Mouse (Mus musculus): ENCODE measurements around the gene Asic2. TPM values are rescaled to one million over a fixed set of nuclear protein-coding genes. Genes with fewer than 3 reads are reported as not detected.

The Asic2 gene
- total RNA-seq, 1 experiment from 2014 or later, result not detected

DNA sequence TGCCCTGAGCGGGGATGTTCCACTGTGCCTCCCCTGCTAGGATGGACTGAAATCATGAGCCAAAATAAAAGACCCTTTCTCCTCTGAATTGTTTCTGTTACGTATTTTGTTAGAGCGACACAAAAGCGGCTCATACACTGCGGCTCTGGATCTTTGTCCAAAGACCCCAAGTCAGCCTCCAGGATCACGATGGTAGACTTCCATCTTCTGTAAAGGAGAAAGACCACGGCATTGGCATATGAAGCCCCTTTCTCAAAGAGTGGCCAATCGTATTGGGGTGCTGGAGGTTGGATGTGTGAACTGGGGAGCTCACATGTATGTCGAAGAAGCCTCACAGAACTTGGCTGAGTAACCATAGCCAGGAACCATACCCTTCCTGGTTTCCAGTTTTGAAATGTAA, 911.5 kb downstream of the Asic2 start:
- ATAC-seq (replicated peaks in 1 of 2; ENCODE audit: insufficient read depth in 1 of 2, low FRiP score in 2 of 2, low TSS enrichment in 1 of 2, low read depth in 1 of 2, poor library complexity in 2 of 2, severe bottlenecking in 2 of 2), result no peak

- no peak for ATAC-seq (replicated peaks in 1 of 2; ENCODE audit: insufficient read depth in 1 of 2, low FRiP score in 2 of 2, low TSS enrichment in 1 of 2, low read depth in 1 of 2, poor library complexity in 2 of 2, severe bottlenecking in 2 of 2)
Observed at GRCm38 (mm10) chr11:81055446-81056145, 912.7 kb downstream of the Asic2 start.

GRCm38 (mm10) chr11:81053826-81054225, 914.4 kb downstream of the Asic2 start:
- ATAC-seq (replicated peaks in 1 of 2; ENCODE audit: insufficient read depth in 1 of 2, low FRiP score in 2 of 2, low TSS enrichment in 1 of 2, low read depth in 1 of 2, poor library complexity in 2 of 2, severe bottlenecking in 2 of 2), result no peak

GRCm38 (mm10) chr11:81041671-81042070, 926.6 kb downstream of the Asic2 start:
- ATAC-seq (replicated peaks in 1 of 2; ENCODE audit: insufficient read depth in 1 of 2, low FRiP score in 2 of 2, low TSS enrichment in 1 of 2, low read depth in 1 of 2, poor library complexity in 2 of 2, severe bottlenecking in 2 of 2), result no peak

DNA sequence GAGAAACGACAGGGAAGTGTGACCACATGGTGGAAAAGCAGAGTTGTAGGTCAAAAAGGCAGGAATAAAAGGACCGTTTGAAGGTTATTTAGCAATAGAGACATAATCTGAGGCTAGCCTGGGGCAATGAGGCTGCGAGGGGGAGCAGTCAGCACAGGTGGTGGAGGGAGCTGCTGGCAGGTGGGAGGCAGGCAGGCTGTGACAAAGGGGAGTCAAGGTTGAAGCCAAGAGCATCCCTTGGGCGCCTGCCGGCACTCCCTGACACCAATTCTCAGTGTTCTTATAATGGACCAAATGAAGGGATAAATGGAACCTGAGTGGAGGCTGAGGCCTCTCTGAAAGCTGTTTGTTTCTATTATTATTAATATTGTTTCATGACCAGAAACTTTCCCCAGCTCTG, 928.3 kb downstream of the Asic2 start:
- no peak for ATAC-seq (replicated peaks in 1 of 2; ENCODE audit: insufficient read depth in 1 of 2, low FRiP score in 2 of 2, low TSS enrichment in 1 of 2, low read depth in 1 of 2, poor library complexity in 2 of 2, severe bottlenecking in 2 of 2)

DNA sequence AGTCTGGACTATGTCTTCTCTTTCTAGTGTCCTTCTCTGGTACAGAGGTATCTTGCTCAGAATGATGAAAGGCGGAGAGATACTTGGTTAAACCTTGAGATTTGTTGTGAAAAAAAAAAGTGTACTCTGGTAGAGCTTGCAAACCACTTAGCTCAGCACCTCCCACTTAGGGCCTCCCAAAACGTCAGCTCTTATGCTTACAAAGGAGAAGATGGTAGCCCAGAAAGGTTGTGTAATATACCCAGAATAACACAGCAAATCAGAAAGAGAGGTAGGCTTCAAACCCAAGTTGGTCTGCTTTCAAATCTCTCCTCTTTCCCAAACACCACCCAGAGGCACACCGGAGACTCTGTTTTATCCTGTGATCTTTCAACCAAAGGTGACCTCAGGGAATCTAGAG, 936.1 kb downstream of the Asic2 start:
- no peak for ATAC-seq (replicated peaks in 1 of 2; ENCODE audit: insufficient read depth in 1 of 2, low FRiP score in 2 of 2, low TSS enrichment in 1 of 2, low read depth in 1 of 2, poor library complexity in 2 of 2, severe bottlenecking in 2 of 2)

- no peak for ATAC-seq (replicated peaks in 1 of 2; ENCODE audit: insufficient read depth in 1 of 2, low FRiP score in 2 of 2, low TSS enrichment in 1 of 2, low read depth in 1 of 2, poor library complexity in 2 of 2, severe bottlenecking in 2 of 2)
Observed at GRCm38 (mm10) chr11:81014776-81015175, 953.5 kb downstream of the Asic2 start.

- no peak for ATAC-seq (replicated peaks in 1 of 2; ENCODE audit: insufficient read depth in 1 of 2, low FRiP score in 2 of 2, low TSS enrichment in 1 of 2, low read depth in 1 of 2, poor library complexity in 2 of 2, severe bottlenecking in 2 of 2)
Observed at GRCm38 (mm10) chr11:81013501-81013900, 954.8 kb downstream of the Asic2 start.

- no peak for ATAC-seq (replicated peaks in 1 of 2; ENCODE audit: insufficient read depth in 1 of 2, low FRiP score in 2 of 2, low TSS enrichment in 1 of 2, low read depth in 1 of 2, poor library complexity in 2 of 2, severe bottlenecking in 2 of 2)
Observed at GRCm38 (mm10) chr11:81010766-81011165, 957.5 kb downstream of the Asic2 start.

DNA sequence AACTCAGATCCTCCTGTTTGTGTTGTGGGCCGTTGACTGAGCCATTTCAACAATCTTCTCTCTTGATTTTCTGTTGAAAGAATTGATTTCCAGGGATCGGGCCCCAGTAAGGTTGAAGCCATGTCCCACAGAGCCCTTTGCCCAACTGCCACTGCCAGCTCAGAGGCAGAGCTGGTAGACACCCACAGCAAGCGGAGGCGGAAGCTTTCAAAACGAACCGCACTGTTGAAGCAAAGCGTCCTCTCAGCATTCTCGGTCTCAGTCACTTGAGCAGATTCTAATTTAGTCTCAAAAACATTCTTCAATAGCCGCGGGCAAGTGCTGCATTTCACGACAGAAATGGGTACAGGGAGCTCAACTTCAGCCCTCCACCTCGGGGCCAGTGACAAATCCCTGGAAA, 958.9 kb downstream of the Asic2 start:
- ATAC-seq (replicated peaks in 1 of 2; ENCODE audit: insufficient read depth in 1 of 2, low FRiP score in 2 of 2, low TSS enrichment in 1 of 2, low read depth in 1 of 2, poor library complexity in 2 of 2, severe bottlenecking in 2 of 2), result no peak

DNA sequence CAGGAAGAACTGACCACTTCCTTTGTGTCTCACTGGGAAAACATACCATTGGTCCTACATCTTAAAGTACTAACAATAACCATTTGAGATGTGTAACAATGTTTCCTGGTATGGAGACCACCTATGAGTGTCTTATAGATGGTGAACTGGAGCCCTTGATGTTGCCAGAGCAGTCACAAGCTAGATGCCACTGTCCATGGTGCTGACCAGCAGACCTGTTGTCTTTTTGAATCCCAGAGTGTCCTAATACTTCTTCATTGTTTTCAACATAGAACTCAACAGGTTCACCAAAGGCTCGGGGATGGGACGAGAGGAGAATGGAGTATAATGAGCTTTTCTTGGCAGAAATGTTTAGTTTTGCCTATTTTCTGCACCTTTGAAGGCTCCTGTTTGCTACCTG, 962.4 kb downstream of the Asic2 start:
- no peak; a peak in 1 of 4 replicates for ATAC-seq (replicated peaks in 1 of 2; ENCODE audit: insufficient read depth in 1 of 2, low FRiP score in 2 of 2, low TSS enrichment in 1 of 2, low read depth in 1 of 2, poor library complexity in 2 of 2, severe bottlenecking in 2 of 2)

- ATAC-seq (replicated peaks in 1 of 2; ENCODE audit: insufficient read depth in 1 of 2, low FRiP score in 2 of 2, low TSS enrichment in 1 of 2, low read depth in 1 of 2, poor library complexity in 2 of 2, severe bottlenecking in 2 of 2), result no peak
Observed at GRCm38 (mm10) chr11:81002769-81003430, 965.4 kb downstream of the Asic2 start.

- ATAC-seq (replicated peaks in 1 of 2; ENCODE audit: insufficient read depth in 1 of 2, low FRiP score in 2 of 2, low TSS enrichment in 1 of 2, low read depth in 1 of 2, poor library complexity in 2 of 2, severe bottlenecking in 2 of 2), result no peak
Observed at GRCm38 (mm10) chr11:80995621-80996020, 972.6 kb downstream of the Asic2 start.

- ATAC-seq (replicated peaks in 1 of 2; ENCODE audit: insufficient read depth in 1 of 2, low FRiP score in 2 of 2, low TSS enrichment in 1 of 2, low read depth in 1 of 2, poor library complexity in 2 of 2, severe bottlenecking in 2 of 2), result no peak
Observed at GRCm38 (mm10) chr11:80983530-80983929, 984.7 kb downstream of the Asic2 start.

DNA sequence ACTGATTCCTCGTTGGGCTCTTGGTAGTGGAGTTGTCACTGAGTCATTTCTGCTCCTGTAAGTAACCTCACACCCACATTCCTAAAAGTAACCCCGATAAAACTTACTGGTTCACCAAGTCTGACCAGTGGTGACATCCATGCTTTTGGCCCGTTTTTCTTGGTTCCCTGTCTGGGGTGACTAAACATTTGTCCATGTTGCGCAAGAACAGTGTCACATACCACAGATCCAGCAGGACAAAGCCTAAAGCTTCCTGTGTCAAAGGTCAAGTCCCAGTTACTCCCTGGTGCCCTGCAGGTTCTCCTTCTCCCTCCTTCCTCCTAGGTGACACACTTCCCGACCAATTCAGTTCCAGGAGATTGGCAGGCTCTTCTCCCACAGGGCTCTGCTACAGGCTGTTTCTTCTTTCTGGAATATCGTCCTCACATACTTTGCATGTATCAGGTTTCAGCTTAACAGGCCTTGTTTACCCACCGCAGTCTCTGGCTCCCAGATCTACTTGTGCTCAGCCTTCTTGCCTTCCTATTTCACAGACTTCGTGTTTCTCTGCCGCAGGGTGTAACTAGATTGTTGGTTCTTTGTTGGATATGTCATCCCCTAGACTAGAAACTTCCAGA, 991.9 kb downstream of the Asic2 start:
- no peak for ATAC-seq (replicated peaks in 1 of 2; ENCODE audit: insufficient read depth in 1 of 2, low FRiP score in 2 of 2, low TSS enrichment in 1 of 2, low read depth in 1 of 2, poor library complexity in 2 of 2, severe bottlenecking in 2 of 2)

GRCm38 (mm10) chr11:80974616-80975015, 993.6 kb downstream of the Asic2 start:
- no peak for ATAC-seq (replicated peaks in 1 of 2; ENCODE audit: insufficient read depth in 1 of 2, low FRiP score in 2 of 2, low TSS enrichment in 1 of 2, low read depth in 1 of 2, poor library complexity in 2 of 2, severe bottlenecking in 2 of 2)

GRCm38 (mm10) chr11:80973976-80974375, 994.3 kb downstream of the Asic2 start:
- no peak for ATAC-seq (replicated peaks in 1 of 2; ENCODE audit: insufficient read depth in 1 of 2, low FRiP score in 2 of 2, low TSS enrichment in 1 of 2, low read depth in 1 of 2, poor library complexity in 2 of 2, severe bottlenecking in 2 of 2)

DNA sequence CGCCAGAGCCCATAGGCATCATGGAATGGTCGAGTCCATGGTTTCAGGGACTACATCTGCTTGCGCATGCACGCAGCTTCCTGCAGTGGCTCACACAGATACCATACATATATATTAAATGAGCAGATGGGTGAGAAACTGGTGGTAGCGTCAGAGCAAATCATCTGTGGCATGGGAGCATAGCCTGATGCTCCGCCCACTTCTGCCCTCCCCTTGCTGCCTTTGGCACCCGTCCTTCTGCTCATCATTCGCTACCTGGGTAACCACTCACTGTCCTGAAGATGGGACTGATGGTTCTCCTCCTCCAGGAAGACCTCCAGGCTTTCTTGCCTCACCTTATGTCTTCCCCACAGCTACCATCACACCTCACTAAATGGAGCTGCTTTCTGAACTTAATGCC, 995.0 kb downstream of the Asic2 start:
- ATAC-seq (replicated peaks in 1 of 2; ENCODE audit: insufficient read depth in 1 of 2, low FRiP score in 2 of 2, low TSS enrichment in 1 of 2, low read depth in 1 of 2, poor library complexity in 2 of 2, severe bottlenecking in 2 of 2), result no peak

DNA sequence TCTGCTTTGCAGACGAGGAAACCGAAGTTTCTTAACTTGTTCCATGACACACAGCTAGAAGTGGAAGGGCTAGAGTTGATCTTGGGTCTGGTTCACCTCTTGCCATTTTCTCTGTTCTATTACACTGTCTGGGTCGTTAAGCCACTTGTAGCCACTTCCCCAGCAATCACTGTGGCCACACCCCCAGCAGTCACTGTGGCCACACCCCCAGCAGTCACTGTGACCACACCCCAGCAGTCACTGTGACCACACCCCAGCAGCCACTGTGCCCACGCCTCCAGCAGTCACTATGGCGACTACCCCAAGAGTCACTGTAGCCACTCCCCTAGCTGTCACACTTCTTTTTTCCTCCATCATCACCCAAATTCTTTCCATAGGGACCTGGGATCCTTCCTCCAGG, 1000.7 kb downstream of the Asic2 start:
- ATAC-seq (replicated peaks in 1 of 2; ENCODE audit: insufficient read depth in 1 of 2, low FRiP score in 2 of 2, low TSS enrichment in 1 of 2, low read depth in 1 of 2, poor library complexity in 2 of 2, severe bottlenecking in 2 of 2), result no peak
